Mouse (Mus musculus) urinary bladder, postnatal 14 days (tissue): ENCODE data around the gene Daam1.

Experiments used
- DNase-seq: peaks from one replicate; pipeline ENCODE4 v3.0.0; 2021; ENCODE audit warnings: low spot score

Daam1 gene

DNA sequence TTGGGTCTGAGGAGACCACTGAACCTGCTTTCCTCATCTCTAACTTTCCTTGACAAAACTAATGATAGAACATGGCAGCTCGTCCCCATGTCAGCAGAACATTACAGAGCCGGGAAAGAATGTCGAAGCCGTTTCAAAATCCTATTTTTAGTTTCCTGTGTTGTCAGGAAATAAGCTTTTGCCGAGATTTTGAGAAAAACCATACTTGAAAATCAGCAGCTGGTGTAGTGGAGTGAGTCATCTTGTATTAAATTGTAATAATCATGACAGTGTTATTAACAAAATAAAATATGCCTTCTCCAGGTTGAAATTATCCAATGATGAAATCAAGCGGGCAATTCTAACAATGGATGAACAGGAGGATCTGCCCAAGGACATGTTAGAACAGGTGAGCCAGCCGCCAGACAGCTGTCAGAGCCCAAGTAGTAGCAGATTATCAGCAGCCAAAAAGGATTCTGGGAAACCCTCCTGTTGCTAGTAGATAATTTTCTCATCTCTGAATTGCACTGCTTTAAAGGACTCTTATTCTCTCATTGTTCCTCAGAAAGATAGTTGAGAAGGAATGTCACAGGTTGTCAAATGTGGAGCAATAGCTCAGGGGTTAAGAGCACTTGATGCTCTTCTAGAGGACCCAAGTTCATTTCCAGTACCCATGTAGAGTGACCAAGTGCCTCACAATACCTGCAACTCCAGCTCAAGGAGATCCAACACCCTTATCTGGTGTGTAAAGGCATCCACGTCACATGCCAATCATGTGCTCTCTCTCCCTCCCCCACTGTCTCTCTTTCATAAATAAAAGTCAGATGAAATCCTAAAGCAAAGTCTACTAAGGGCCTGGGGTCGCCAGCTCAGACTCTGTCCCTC, 140.1 kb downstream of the Daam1 start:
- no peak for DNase-seq

- no peak for DNase-seq
Observed at GRCm38 (mm10) chr12:71972126-71972525, 141.2 kb downstream of the Daam1 start.

- DNase-seq, result no peak
Observed at GRCm38 (mm10) chr12:71972619-71973266, 141.9 kb downstream of the Daam1 start.

DNA sequence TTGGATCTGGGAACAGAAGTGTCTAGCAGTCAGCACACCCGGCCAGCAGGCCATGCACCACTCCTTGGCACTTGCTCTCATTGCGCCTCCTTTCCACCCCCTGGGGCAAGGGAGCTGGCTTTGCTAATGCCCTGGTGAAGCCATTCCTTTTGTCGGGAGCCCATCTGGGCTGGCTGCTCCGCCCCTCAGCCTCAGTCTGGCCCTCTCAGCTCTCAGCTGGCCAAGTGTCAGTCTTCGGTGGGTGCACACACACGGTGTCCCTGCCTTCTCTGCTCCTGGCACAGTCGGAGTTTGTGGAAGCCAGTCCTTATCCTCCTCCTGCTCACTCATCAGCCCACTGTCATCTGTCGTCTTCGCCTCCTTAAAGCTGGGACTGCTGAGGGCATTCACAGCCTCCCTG, 142.7 kb downstream of the Daam1 start:
- no peak for DNase-seq

- no peak for DNase-seq
Observed at GRCm38 (mm10) chr12:71975626-71976025, 144.7 kb downstream of the Daam1 start.

GRCm38 (mm10) chr12:71976361-71976960, 145.6 kb downstream of the Daam1 start:
- no peak for DNase-seq

DNA sequence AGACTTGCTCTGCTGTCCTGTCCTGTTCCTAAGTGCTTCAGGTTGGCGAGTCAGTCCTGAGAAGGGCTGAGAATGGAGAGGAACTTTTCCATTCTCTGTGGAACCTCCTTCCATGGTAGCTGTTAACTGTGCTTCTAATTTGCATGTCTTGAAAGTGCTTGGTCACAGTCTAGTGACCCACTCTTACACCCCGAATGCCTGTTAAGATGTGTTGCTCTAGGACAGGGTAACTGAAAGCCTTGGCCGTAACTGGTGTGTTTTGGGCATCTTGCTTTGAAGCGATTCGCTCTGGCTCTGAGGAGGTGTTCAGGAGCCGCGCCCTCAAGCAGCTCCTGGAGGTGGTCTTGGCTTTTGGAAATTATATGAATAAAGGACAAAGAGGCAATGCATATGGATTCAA, 146.5 kb downstream of the Daam1 start:
- DNase-seq, result no peak

- DNase-seq, result no peak
Observed at GRCm38 (mm10) chr12:71978513-71979352, 147.9 kb downstream of the Daam1 start.

DNA sequence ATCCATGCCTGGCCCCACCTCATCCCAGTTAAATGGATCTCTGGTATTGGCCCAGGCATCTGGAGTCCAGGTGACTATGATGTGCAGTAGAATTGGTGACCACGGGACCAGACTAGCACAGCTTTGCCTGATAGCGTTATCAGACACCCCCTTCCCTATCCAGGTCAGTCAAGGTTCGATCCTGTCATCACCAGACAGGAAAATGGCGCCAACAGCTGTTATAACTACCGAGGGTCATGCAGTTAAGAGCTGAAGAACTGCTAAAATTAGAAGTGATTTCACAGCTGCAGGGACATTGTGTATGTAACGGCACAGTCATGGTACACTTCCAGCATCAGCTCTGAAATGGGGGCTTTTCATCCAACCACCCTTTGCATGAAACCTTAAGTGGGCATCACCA, 149.3 kb downstream of the Daam1 start:
- DNase-seq, result no peak

DNA sequence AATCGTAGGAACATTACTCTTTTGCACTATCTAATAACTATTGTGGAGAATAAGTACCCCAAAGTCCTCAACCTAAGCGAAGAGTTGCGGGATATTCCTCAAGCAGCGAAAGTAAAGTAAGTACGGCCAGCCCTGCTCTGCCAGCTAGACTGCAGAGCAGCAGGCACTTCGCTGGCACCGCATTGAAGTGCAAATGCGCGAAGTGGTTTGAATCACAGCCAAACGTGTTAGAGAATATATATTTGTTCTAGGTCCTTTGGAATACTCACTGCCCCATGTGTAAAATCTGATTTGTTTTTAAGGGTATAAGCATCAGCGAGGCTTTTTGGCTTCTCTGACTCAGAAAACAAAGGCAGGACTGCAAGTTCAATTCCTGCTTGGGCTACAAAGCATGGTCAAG, 149.9 kb downstream of the Daam1 start:
- no peak for DNase-seq

- DNase-seq, result no peak
Observed at GRCm38 (mm10) chr12:71981250-71981649, 150.4 kb downstream of the Daam1 start.

GRCm38 (mm10) chr12:71981791-71982190, 150.9 kb downstream of the Daam1 start:
- no peak for DNase-seq

GRCm38 (mm10) chr12:71983102-71983715, 152.3 kb downstream of the Daam1 start:
- DNase-seq, result peak; percentile 49

DNA sequence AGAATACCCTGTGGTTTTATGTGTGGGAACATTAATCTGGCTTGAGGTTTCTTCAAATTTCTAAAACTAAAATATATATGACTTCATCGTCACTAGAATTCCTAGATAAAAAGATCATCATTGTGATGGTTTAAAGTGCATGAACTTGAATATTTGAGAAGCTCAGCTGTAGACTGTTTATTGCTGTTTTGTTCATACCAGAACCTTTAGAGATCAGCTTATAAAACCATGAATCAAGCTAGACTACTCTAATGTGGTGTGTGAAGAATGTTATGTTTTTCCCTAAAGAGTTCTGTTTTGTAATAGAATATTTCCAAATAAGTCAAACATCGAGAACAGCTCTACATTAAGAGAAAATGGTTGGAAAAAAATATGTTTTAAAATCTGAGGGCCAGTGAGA, 156.3 kb downstream of the Daam1 start:
- DNase-seq, result no peak

DNA sequence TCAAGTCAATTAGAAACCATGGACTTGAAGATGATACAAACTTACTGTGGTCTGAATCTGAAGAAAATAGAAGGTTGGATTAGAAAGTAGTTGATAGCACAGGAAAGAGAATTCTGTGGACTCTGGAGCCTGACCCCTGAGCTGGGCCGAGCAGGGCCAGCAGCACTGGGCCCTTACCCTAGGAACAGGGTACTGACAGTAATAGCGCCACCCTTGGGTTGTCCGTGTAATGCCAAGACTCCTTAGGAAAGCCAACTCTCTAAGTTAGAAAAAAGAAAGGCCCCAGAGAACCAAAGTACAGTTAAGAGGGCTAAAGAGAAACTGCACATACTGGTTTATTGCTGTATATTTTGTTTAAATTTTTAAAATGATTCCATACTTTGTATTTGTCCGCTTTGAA, 157.0 kb downstream of the Daam1 start:
- no peak for DNase-seq

DNA sequence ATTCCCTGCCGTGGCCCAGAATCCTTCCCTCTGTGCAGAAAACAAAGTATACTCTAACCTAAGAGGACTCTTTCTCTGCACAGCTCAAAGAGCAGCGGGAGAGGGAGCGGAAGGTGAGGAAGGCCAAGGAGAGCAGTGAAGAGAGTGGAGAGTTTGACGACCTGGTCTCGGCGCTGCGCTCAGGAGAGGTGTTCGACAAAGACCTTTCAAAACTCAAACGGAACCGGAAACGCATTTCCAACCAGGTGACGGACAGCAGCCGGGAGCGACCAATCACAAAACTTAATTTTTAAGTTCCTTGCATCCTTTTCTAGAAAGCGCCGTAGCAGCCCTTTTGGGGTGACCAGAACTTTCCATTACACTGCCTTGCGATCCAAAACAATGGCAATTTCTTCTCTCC, 158.7 kb downstream of the Daam1 start:
- no peak for DNase-seq

DNA sequence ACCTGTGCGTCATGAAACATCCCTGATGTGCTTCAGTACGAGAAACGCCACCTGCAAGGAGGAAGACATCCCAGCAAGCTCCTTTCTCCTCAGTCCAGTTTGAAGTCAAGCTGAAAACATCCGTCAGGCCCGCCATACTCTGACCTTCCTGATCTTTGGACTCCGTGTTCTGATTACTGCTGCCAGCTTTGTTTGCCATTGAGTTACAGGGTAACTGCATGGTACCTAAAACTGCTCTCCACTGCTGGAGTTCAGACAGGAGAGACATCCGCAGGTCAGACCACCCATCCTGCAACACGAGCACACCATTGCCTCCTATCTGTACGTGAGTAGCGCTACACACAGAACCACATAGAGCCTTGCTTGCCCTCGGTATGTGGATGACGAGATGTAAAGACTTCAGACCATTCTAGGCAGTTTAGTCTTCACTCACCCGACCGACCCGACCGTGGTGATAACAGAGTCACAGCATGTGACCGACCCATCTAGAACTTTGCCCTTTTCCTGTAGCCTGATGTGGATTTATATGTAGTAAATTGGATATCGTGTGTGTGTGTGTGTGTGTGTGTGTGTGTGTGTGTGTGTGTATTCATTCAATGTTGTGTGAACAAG, 161.8 kb downstream of the Daam1 start:
- no peak for DNase-seq

GRCm38 (mm10) chr12:71995831-71996230, 165.0 kb downstream of the Daam1 start:
- DNase-seq, result no peak

DNA sequence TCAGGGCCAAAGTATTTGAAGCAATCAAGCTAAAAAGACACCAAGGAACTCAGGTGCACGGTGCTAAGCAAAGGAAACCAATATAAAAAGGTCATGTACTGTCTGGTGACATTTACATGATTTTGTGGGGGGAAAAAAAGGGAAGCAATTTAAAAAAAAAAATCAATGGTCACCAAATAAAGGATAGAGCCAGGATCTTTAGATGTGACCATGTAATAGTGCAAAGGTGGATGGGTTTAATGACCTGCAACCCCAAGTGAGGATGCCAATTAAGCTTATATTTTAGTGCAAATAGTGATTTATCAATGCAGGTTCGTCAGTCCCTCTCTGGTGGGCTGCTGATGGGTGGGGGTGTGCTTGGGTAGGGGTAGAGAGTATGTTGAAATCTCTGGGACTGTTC, 166.0 kb downstream of the Daam1 start:
- DNase-seq, result no peak

DNA sequence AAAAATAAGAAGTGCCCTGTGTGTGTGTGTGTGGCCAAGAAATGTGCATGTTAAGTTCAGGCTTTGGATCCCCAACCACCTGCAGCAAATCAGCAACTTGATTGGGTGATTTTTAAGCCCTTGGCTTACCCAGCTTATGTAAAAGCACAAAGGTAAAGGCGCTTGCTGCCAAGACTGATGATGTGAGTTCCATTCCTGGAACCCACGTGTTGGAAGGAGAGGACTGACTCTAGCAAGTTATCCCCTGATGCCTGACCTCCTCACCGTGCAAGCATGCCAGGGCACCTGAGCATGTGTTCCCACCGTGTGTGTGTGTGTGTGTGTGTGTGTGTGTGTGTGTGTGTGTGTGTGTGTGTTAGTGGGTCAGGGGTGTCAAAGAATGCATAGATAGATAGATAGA, 166.5 kb downstream of the Daam1 start:
- DNase-seq, result no peak

DNA sequence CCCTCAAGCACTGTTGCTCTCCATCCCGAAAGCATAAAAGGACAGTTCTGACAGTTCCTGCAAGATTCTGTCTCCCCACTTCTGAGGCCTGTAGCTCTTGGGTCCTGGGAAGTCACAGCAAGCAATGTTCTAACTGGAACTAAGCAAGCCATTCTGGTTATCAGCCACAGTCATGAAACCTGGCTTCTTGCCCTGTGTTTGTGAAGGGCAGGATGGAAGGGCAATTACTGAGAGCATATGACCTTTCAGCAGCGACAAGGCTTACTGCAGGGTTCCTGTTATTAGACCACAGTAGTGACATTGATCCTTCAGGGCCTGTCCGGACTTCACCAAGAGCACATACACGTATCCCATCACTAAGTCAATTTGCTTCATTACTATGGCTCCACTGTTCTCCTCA, 167.8 kb downstream of the Daam1 start:
- DNase-seq, result no peak
